Mouse (Mus musculus) kidney, embryonic 15.5 days (tissue): ENCODE data around the gene Ran. TPM values are rescaled to one million over a fixed set of nuclear protein-coding genes. Genes with fewer than 3 reads are reported as not detected.

Experiments used
- ATAC-seq: fragments of 200-750 bp; cut with Nextera tagmentation; replicated peaks from 2 replicates; pipeline ENCODE4 v1.8.0; 2017; ENCODE audit warnings: moderate TSS enrichment; ENCODE audit not compliant: low FRiP score
- H3K27ac ChIP-seq: fragments of 300-500 bp; sonication (generic); 2 replicates; pipeline ENCODE4 v1.5.1; 2015; ENCODE audit warnings: mild to moderate bottlenecking, inconsistent platforms
- H3K27me3 ChIP-seq: fragments of 300-500 bp; sonication (generic); 2 replicates; pipeline ENCODE4 v1.6.1; 2015; ENCODE audit warnings: inconsistent platforms
- H3K36me3 ChIP-seq: fragments of 300-500 bp; sonication (generic); 2 replicates; pipeline ENCODE4 v1.6.1; 2015; ENCODE audit warnings: inconsistent platforms
- H3K4me1 ChIP-seq: fragments of 300-500 bp; sonication (generic); 2 replicates; pipeline ENCODE4 v1.6.1; 2015; ENCODE audit warnings: inconsistent platforms
- H3K4me2 ChIP-seq: fragments of 300-500 bp; sonication (generic); 2 replicates; pipeline ENCODE4 v1.6.1; 2015; ENCODE audit warnings: moderate library complexity, mild to moderate bottlenecking, inconsistent platforms
- H3K4me3 ChIP-seq: fragments of 300-500 bp; sonication (generic); replicated peaks from 2 replicates; pipeline ENCODE4 v1.5.1; 2015; ENCODE audit warnings: mild to moderate bottlenecking, inconsistent platforms
- H3K9ac ChIP-seq: fragments of 300-500 bp; sonication (generic); 2 replicates; pipeline ENCODE4 v1.6.1; 2015; ENCODE audit warnings: mild to moderate bottlenecking, inconsistent platforms
- H3K9me3 ChIP-seq: fragments of 300-500 bp; sonication (generic); replicated peaks from 2 replicates; pipeline ENCODE4 v1.6.1; 2016; ENCODE audit warnings: inconsistent platforms
- WGBS: fragments of 180-500 bp; shearing (Covaris S2); methylation state at CpG from one replicate; pipeline ENCODE4 v1.1.7; 2015; ENCODE audit warnings: mixed read lengths; 5-methylcytosine and 5-hydroxymethylcytosine counted together
- polyA plus RNA-seq: library from polyadenylated mRNA; unstranded; fragments of >200 nt; fragmentation: Nextera tagmentation; extraction: Ambion mirVana; gene quantifications from 2 replicates; pipeline ENCODE4 v1.2.1, GENCODE M21; 2015

The Ran gene
- polyA plus RNA-seq, 1 experiment from 2014 or later, result 657 TPM

- no peak overlapping the region for H3K4me3 ChIP-seq
- no peak overlapping the region for H3K4me2 ChIP-seq
- peaks cover 37% of the 10 kb centered on the region for H3K4me1 ChIP-seq
- H3K9me3 ChIP-seq, result no peaks in the 10 kb centered on the region
- 43% methylated on average over 8 of the region's 8 CpGs for WGBS
- no peaks in the 10 kb centered on the region for H3K36me3 ChIP-seq
- no peak overlapping the region for H3K9ac ChIP-seq
- no peak for ATAC-seq
- H3K27me3 ChIP-seq, result peaks cover 25% of the 10 kb centered on the region
- H3K27ac ChIP-seq, result no peak overlapping the region
Measured at GRCm38 (mm10) chr5:129066541-129067230, 46.8 kb downstream of the Ran start.

GRCm38 (mm10) chr5:129067231-129067834 is 47.5 kb downstream of the Ran start:
- Histone ChIP-seq H3K27ac (no peak overlapping the region), H3K4me1 (peaks cover 37% of the 10 kb centered on the region), H3K4me3 (no peak overlapping the region), H3K36me3 (no peaks in the 10 kb centered on the region), H3K27me3 (peaks cover 19% of the 10 kb centered on the region), H3K9ac (no peak overlapping the region), H3K9me3 (no peaks in the 10 kb centered on the region), H3K4me2 (no peak overlapping the region)
- no peak for ATAC-seq
- WGBS, result 56% methylated on average over 13 of the region's 13 CpGs

DNA sequence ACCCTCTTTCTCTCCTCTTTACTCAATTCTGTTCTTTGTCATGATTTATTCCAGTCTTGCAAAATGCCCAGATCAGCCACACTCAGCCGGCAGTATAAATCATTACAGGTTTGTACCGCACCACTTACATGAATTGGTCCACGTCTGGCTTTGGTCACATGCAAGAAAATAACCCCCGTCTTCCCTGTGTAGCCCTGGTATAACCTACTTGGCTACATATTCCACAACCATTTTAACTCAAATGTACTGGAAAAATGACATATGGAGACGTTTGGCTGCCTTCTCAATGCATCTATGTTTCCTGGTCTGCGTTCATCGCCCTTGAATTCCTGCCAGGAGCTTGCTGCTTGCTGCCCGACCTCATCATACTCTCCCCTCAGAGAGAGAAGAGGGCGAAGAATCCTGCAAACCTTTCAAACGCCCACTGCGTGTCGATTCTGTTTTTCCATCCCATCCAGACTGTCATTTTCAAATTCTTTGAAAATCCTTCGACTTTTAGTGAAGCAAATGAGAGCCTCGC is 52.0 kb downstream of the Ran start:
- 72% methylated on average over 14 of the region's 14 CpGs for WGBS
- Histone ChIP-seq H3K9me3 (no peaks in the 10 kb centered on the region), H3K4me2 (no peak overlapping the region), H3K4me3 (no peak overlapping the region), H3K36me3 (no peaks in the 10 kb centered on the region), H3K4me1 (peaks cover 11% of the 10 kb centered on the region), H3K27me3 (0 out of 2 replicates have a peak, but pooled peaks cover 5% of the 10 kb centered on the region), H3K27ac (no peak overlapping the region), H3K9ac (no peak overlapping the region)
- no peak for ATAC-seq

DNA sequence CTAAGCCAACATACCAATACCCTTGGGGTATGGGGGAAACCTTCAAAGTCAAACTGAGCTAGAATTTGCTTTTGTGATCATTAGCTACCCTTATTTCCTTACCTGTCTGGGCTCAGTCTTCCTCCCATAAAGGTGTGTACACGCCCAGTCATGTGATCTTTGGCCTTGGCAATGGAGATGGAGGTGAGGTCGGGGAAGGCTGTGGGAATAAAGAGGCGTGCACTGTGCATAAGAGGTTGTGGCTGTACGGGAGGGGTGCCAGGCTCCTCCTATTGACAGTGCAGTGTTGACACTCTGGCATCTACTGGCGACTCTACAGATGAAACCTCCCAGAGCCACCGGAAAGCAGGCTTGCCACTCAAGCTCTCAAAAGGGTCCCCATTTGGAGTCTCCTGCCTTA is 53.5 kb downstream of the Ran start:
- no peak overlapping the region for H3K4me2 ChIP-seq
- no peaks in the 10 kb centered on the region for H3K9me3 ChIP-seq
- no peaks in the 10 kb centered on the region for H3K36me3 ChIP-seq
- H3K27ac ChIP-seq, result no peak overlapping the region
- H3K4me3 ChIP-seq, result no peak overlapping the region
- no peak overlapping the region for H3K9ac ChIP-seq
- no peak for ATAC-seq
- WGBS, result 83% methylated on average over 6 of the region's 6 CpGs
- peaks cover 5% of the 10 kb centered on the region for H3K4me1 ChIP-seq
- 0 out of 2 replicates have a peak, but pooled peaks cover 5% of the 10 kb centered on the region for H3K27me3 ChIP-seq

Other genes starting within 250 kb of the Ran start
- 0.05 and 0.36 TPM in 2 replicates for gene Rimbp2, start 66.6 kb upstream of the Ran start, polyA plus RNA-seq
- 35.0 and 36.6 TPM in 2 replicates for gene Stx2, start 11.5 kb upstream of the Ran start, polyA plus RNA-seq
- 1.4 and 1.8 TPM in 2 replicates for gene Adgrd1, start 76.7 kb downstream of the Ran start, polyA plus RNA-seq